Mouse (Mus musculus) adrenal gland, postnatal 25 days (tissue): Measurements from ENCODE around the gene Trp53bp1. TPM values are rescaled to one million over a fixed set of nuclear protein-coding genes. Genes with fewer than 3 reads are reported as not detected.

Experiments
- total RNA-seq: library from RNA; stranded (reverse); gene quantifications from 2 replicates; pipeline ENCODE4 v1.2.3, GENCODE M21; 2021

Trp53bp1 gene
- total RNA-seq, 1 experiment from 2014 or later, result 89.4 TPM

Other genes starting within 250 kb of the Trp53bp1 start
- not detected in 2 replicates for gene Epb42, start 234.3 kb downstream of the Trp53bp1 start, total RNA-seq
- not detected in 2 replicates for gene Tgm5, start 185.6 kb downstream of the Trp53bp1 start, total RNA-seq
- gene Tgm7, start 161.6 kb downstream of the Trp53bp1 start, total RNA-seq, result not detected in 2 replicates
- gene Adal, start 131.0 kb downstream of the Trp53bp1 start, total RNA-seq, result 19.4 and 21.5 TPM in 2 replicates
- gene Lcmt2, start 130.8 kb downstream of the Trp53bp1 start, total RNA-seq, result 11.4 and 12.3 TPM in 2 replicates
- gene Tubgcp4, start 100.8 kb downstream of the Trp53bp1 start, total RNA-seq, result 47.1 and 56.7 TPM in 2 replicates
- 20.7 and 22.9 TPM in 2 replicates for gene Zscan29, start 100.3 kb downstream of the Trp53bp1 start, total RNA-seq
- gene Map1a, start 18.2 kb upstream of the Trp53bp1 start, total RNA-seq, result 4.9 and 6.2 TPM in 2 replicates
- 51.9 and 56.6 TPM in 2 replicates for gene Ppip5k1, start 84.0 kb upstream of the Trp53bp1 start, total RNA-seq
- gene Ckmt1, start 86.3 kb upstream of the Trp53bp1 start, total RNA-seq, result 6.3 and 8.9 TPM in 2 replicates
- not detected in 2 replicates for gene Strc, start 115.8 kb upstream of the Trp53bp1 start, total RNA-seq
- 377 and 379 TPM in 2 replicates for gene Pdia3, start 142.4 kb upstream of the Trp53bp1 start, total RNA-seq
- 2.3 and 4.0 TPM in 2 replicates for gene Catsper2, start 142.4 kb upstream of the Trp53bp1 start, total RNA-seq
- 0.49 TPM in 1 of 2 replicates, not detected in the other for gene Ell3, start 172.9 kb upstream of the Trp53bp1 start, total RNA-seq
- 351 and 386 TPM in 2 replicates for gene Serf2, start 177.8 kb upstream of the Trp53bp1 start, total RNA-seq
- 42.9 and 106 TPM in 2 replicates for gene Hypk, start 181.9 kb upstream of the Trp53bp1 start, total RNA-seq
- gene Serinc4, start 185.4 kb upstream of the Trp53bp1 start, total RNA-seq, result 0.30 TPM in 1 of 2 replicates, not detected in the other
- gene Mfap1b, start 202.7 kb upstream of the Trp53bp1 start, total RNA-seq, result 34.5 and 40.5 TPM in 2 replicates
- 34.5 and 37.6 TPM in 2 replicates for gene Mfap1a, start 235.3 kb upstream of the Trp53bp1 start, total RNA-seq
- 6.7 and 7.2 TPM in 2 replicates for gene Wdr76, start 235.3 kb upstream of the Trp53bp1 start, total RNA-seq